Mouse (Mus musculus): ENCODE measurements around the gene Sypl2. TPM values are rescaled to one million over a fixed set of nuclear protein-coding genes. Genes with fewer than 3 reads are reported as not detected.
A peak's percentile ranks its signal among the peaks of the same experiment; 100 is the strongest.

Sypl2 gene
- polyA plus RNA-seq, 1 experiment from 2014 or later: 0.04 TPM

- H3K36me3 ChIP-seq (ENCODE audit: inconsistent target): no peaks in the 10 kb centered on the region
- no peak overlapping the region for H3K4me3 ChIP-seq (ENCODE audit: inconsistent target)
- no peak overlapping the region for H3K27ac ChIP-seq
- WGBS (ENCODE audit: missing documents): 88% methylated on average over 8 of the region's 8 CpGs
- H3K79me2 ChIP-seq (ENCODE audit: inconsistent target): no peaks in the 10 kb centered on the region
Measured at GRCm38 (mm10) chr3:108212406-108212805, 14.0 kb downstream of the Sypl2 start.

- H3K79me2 ChIP-seq (ENCODE audit: inconsistent target): no peaks in the 10 kb centered on the region
- H3K27ac ChIP-seq: no peak overlapping the region
- 87% methylated on average over 5 of the region's 6 CpGs for WGBS (ENCODE audit: missing documents)
- H3K4me3 ChIP-seq (ENCODE audit: inconsistent target): no peak overlapping the region
- no peaks in the 10 kb centered on the region for H3K36me3 ChIP-seq (ENCODE audit: inconsistent target)
Measured at GRCm38 (mm10) chr3:108211845-108212244, 14.6 kb downstream of the Sypl2 start.

- H3K79me2 ChIP-seq (ENCODE audit: inconsistent target): no peaks in the 10 kb centered on the region
- peak within 1 kb of the TSS; percentile 39 for H3K27ac ChIP-seq
- peak within 1 kb of the TSS; percentile 59 for H3K4me3 ChIP-seq (ENCODE audit: inconsistent target)
- WGBS (ENCODE audit: missing documents): 2% methylated on average over 14 of the region's 14 CpGs
- H3K36me3 ChIP-seq (ENCODE audit: inconsistent target): no peaks in the 10 kb centered on the region
Measured at GRCm38 (mm10) chr3:108210771-108211139, 15.7 kb downstream of the Sypl2 start, which contains the start of gene Atxn7l2. Gene Atxn7l2, minus strand, starts transcription at chr3:108210934.

GRCm38 (mm10) chr3:108209946-108210770 is 16.3 kb downstream of the Sypl2 start:
- peak overlapping the region; percentile 39 for H3K27ac ChIP-seq
- under 1% methylated on average over 63 of the region's 72 CpGs for WGBS (ENCODE audit: missing documents)
- H3K79me2 ChIP-seq (ENCODE audit: inconsistent target): no peaks in the 10 kb centered on the region
- H3K4me3 ChIP-seq (ENCODE audit: inconsistent target): peak overlapping the region; percentile 59
- H3K36me3 ChIP-seq (ENCODE audit: inconsistent target): 0 out of 2 replicates have a peak, but pooled peaks cover 4% of the 10 kb centered on the region

GRCm38 (mm10) chr3:108209536-108209935 is 16.9 kb downstream of the Sypl2 start:
- WGBS (ENCODE audit: missing documents): 14% methylated on average over 8 of the region's 8 CpGs

GRCm38 (mm10) chr3:108209001-108209400 is 17.4 kb downstream of the Sypl2 start:
- H3K36me3 ChIP-seq (ENCODE audit: inconsistent target): 0 out of 2 replicates have a peak, but pooled peaks cover 6% of the 10 kb centered on the region
- no peaks in the 10 kb centered on the region for H3K79me2 ChIP-seq (ENCODE audit: inconsistent target)
- WGBS (ENCODE audit: missing documents): 97% methylated on average over 3 of the region's 3 CpGs
- H3K27ac ChIP-seq: no peak overlapping the region
- no peak overlapping the region for H3K4me3 ChIP-seq (ENCODE audit: inconsistent target)

More at GRCm38 (mm10) chr3:108209536-108209935, 16.9 kb downstream of the Sypl2 start:
- Histone ChIP-seq H3K4me3 (ENCODE audit: inconsistent target) (peak overlapping the region; percentile 25), H3K27ac (no peak overlapping the region), H3K79me2 (ENCODE audit: inconsistent target) (no peaks in the 10 kb centered on the region), H3K36me3 (ENCODE audit: inconsistent target) (0 out of 2 replicates have a peak, but pooled peaks cover 6% of the 10 kb centered on the region)

- H3K79me2 ChIP-seq (ENCODE audit: inconsistent target): no peaks in the 10 kb centered on the region
- no peak overlapping the region for H3K27ac ChIP-seq
- WGBS (ENCODE audit: missing documents): 94% methylated on average over 15 of the region's 15 CpGs
- 0 out of 2 replicates have a peak, but pooled peaks cover 6% of the 10 kb centered on the region for H3K36me3 ChIP-seq (ENCODE audit: inconsistent target)
- H3K4me3 ChIP-seq (ENCODE audit: inconsistent target): no peak overlapping the region
Measured at GRCm38 (mm10) chr3:108206731-108207375, 19.6 kb downstream of the Sypl2 start.

GRCm38 (mm10) chr3:108205601-108206000 is 20.8 kb downstream of the Sypl2 start:
- no peaks in the 10 kb centered on the region for H3K79me2 ChIP-seq (ENCODE audit: inconsistent target)
- 0 out of 2 replicates have a peak, but pooled peaks cover 6% of the 10 kb centered on the region for H3K36me3 ChIP-seq (ENCODE audit: inconsistent target)
- WGBS (ENCODE audit: missing documents): 94% methylated on average over 7 of the region's 8 CpGs
- H3K27ac ChIP-seq: no peak overlapping the region
- H3K4me3 ChIP-seq (ENCODE audit: inconsistent target): no peak overlapping the region

GRCm38 (mm10) chr3:108204470-108204869 is 22.0 kb downstream of the Sypl2 start:
- Histone ChIP-seq H3K79me2 (ENCODE audit: inconsistent target) (peaks cover 7% of the 10 kb centered on the region), H3K27ac (no peak overlapping the region), H3K36me3 (ENCODE audit: inconsistent target) (0 out of 2 replicates have a peak, but pooled peaks cover 6% of the 10 kb centered on the region), H3K4me3 (ENCODE audit: inconsistent target) (no peak overlapping the region)
- 81% methylated on average over 11 of the region's 11 CpGs for WGBS (ENCODE audit: missing documents)

GRCm38 (mm10) chr3:108203621-108204325 is 22.7 kb downstream of the Sypl2 start:
- WGBS (ENCODE audit: missing documents): 84% methylated on average over 11 of the region's 11 CpGs
- Histone ChIP-seq H3K79me2 (ENCODE audit: inconsistent target) (peaks cover 11% of the 10 kb centered on the region), H3K36me3 (ENCODE audit: inconsistent target) (0 out of 2 replicates have a peak, but pooled peaks cover 6% of the 10 kb centered on the region), H3K4me3 (ENCODE audit: inconsistent target) (no peak overlapping the region), H3K27ac (no peak overlapping the region)

GRCm38 (mm10) chr3:108203212-108203611 is 23.2 kb downstream of the Sypl2 start:
- H3K36me3 ChIP-seq (ENCODE audit: inconsistent target): 0 out of 2 replicates have a peak, but pooled peaks cover 6% of the 10 kb centered on the region
- H3K4me3 ChIP-seq (ENCODE audit: inconsistent target): no peak overlapping the region
- 96% methylated on average over 11 of the region's 13 CpGs for WGBS (ENCODE audit: missing documents)

GRCm38 (mm10) chr3:108202506-108202905 is 23.9 kb downstream of the Sypl2 start:
- no peak overlapping the region for H3K27ac ChIP-seq
- no peak overlapping the region for H3K4me3 ChIP-seq (ENCODE audit: inconsistent target)
- peaks cover 11% of the 10 kb centered on the region for H3K79me2 ChIP-seq (ENCODE audit: inconsistent target)
- H3K36me3 ChIP-seq (ENCODE audit: inconsistent target): 0 out of 2 replicates have a peak, but pooled peaks cover 6% of the 10 kb centered on the region

More at GRCm38 (mm10) chr3:108203212-108203611, 23.2 kb downstream of the Sypl2 start:
- peaks cover 11% of the 10 kb centered on the region for H3K79me2 ChIP-seq (ENCODE audit: inconsistent target)
- H3K27ac ChIP-seq: no peak overlapping the region

- 2% methylated on average over 38 of the region's 44 CpGs for WGBS (ENCODE audit: missing documents)
- Histone ChIP-seq H3K36me3 (ENCODE audit: inconsistent target) (0 out of 2 replicates have a peak, but pooled peaks cover 6% of the 10 kb centered on the region), H3K27ac (peak within 1 kb of the TSS; percentile 79), H3K4me3 (ENCODE audit: inconsistent target) (peak within 1 kb of the TSS; percentile 68), H3K79me2 (ENCODE audit: inconsistent target) (peaks cover 11% of the 10 kb centered on the region)
Measured at GRCm38 (mm10) chr3:108200329-108201323, 25.8 kb downstream of the Sypl2 start, which contains the start of gene Cyb561d1. Gene Cyb561d1, minus strand, starts transcription at chr3:108201212.
